8 mouse cellular contexts compared by ENCODE assay signal in genomic region chr9:123457603-123458002, GRCm38 (mm10). TPM values are rescaled to one million over a fixed set of nuclear protein-coding genes. Genes with fewer than 3 reads are reported as not detected.
DNase-seq lines count a peak whose midpoint lies in the region; ATAC-seq and TF ChIP-seq lines count a peak whose summit lies in the region.

No protein-coding gene starts in this region.

- no peaks in the 10 kb centered on the region for H3K27me3 ChIP-seq in heart, embryonic 12.5 days (replicated peaks)
- H3K27me3 ChIP-seq in heart, embryonic 10.5 days (ENCODE audit: insufficient read depth, poor library complexity, severe bottlenecking): peaks cover 4% of the 10 kb centered on the region; the same call in 1 of the 2 replicates
- no peaks in the 10 kb centered on the region for H3K27me3 ChIP-seq in Patski
- H3K27me3 ChIP-seq in embryonic facial prominence, embryonic 14.5 days (replicated peaks; ENCODE audit: control insufficient read depth, insufficient read depth, low read length): no peaks in the 10 kb centered on the region

- H3K4me2 ChIP-seq in heart, embryonic 12.5 days: no peak overlapping the region
- H3K4me2 ChIP-seq in embryonic facial prominence, embryonic 14.5 days (ENCODE audit: low read depth, low read length): no peak overlapping the region

- peak; percentile 64 for TF ChIP-seq CTCF in Patski (IDR thresholded peaks at IDR 0.05)

- H3K27ac ChIP-seq in heart, embryonic 12.5 days (ENCODE audit: poor library complexity, severe bottlenecking): peak overlapping the region; percentile 68
- no peak overlapping the region; the same call in 1 of the 2 replicates for H3K27ac ChIP-seq in heart, embryonic 10.5 days
- H3K27ac ChIP-seq in embryonic facial prominence, embryonic 14.5 days (replicated peaks; ENCODE audit: low read depth, low read length): 0 out of 2 replicates have a peak overlapping the region, but pooled peaks have one; percentile 19

- DNase-seq in heart, embryonic 10.5 days (ENCODE audit: low spot score): no peak
- no peak for DNase-seq in Patski (ENCODE audit: low read depth, low spot score)
- no peak for DNase-seq in embryonic facial prominence, embryonic 14.5 days (ENCODE audit: low spot score)
- DNase-seq in kidney, postnatal 4 days: peak; percentile 46 to 63
- no peak for DNase-seq in left cerebral cortex, adult 8-10 months (ENCODE audit: low spot score in 2 of 2)
- no peak for DNase-seq in spleen, adult 12 weeks (ENCODE audit: low spot score)
- DNase-seq in frontal cortex, postnatal 36 days (ENCODE audit: low spot score in 2 of 2): no peak

- no peaks in the 10 kb centered on the region for H3K9me3 ChIP-seq in heart, embryonic 12.5 days (replicated peaks)
- H3K9me3 ChIP-seq in heart, embryonic 10.5 days: peaks cover 3% of the 10 kb centered on the region; the same call in 1 of the 2 replicates
- H3K9me3 ChIP-seq in embryonic facial prominence, embryonic 14.5 days (ENCODE audit: control insufficient read depth, low read length): no peaks in the 10 kb centered on the region

- CTCF ChIA-PET in Patski (lab: Charles Lee): interaction anchor here (0.6 to 2.8 kb wide), 15 partner anchors 9 to 466 kb away, joined by 3 to 13 read pairs (median 5); partner anchors contain the start of gene Limd1

- H3K9ac ChIP-seq in heart, embryonic 12.5 days: no peak overlapping the region
- H3K9ac ChIP-seq in embryonic facial prominence, embryonic 14.5 days (ENCODE audit: low read depth, low read length): no peak overlapping the region

- in situ Hi-C loops in Patski (cut with MboI; ENCODE audit: low pct_unique_long_range_greater_than_20kb): no loop called here

- WGBS in heart, embryonic 12.5 days: 33% methylated on average over 2 of the region's 2 CpGs
- 53% methylated on average over 2 of the region's 2 CpGs for WGBS in heart, embryonic 10.5 days
- 50% methylated on average over 2 of the region's 2 CpGs for WGBS in embryonic facial prominence, embryonic 14.5 days

- H3K36me3 ChIP-seq in heart, embryonic 12.5 days: peaks cover 5% of the 10 kb centered on the region
- peaks cover 23% of the 10 kb centered on the region for H3K36me3 ChIP-seq in heart, embryonic 10.5 days
- peaks cover 22% of the 10 kb centered on the region; the same call in 1 of the 2 replicates for H3K36me3 ChIP-seq in embryonic facial prominence, embryonic 14.5 days (ENCODE audit: control insufficient read depth, insufficient read depth, low read length)

- POLR2A ChIA-PET in Patski (lab: Charles Lee): interaction anchor here (0.6 to 1.4 kb wide), 2 partner anchors 21 to 23 kb away, joined by 3 to 4 read pairs; partner anchors contain the start of gene Limd1

- H3K4me1 ChIP-seq in heart, embryonic 12.5 days (replicated peaks): peaks cover 17% of the 10 kb centered on the region
- H3K4me1 ChIP-seq in heart, embryonic 10.5 days: peaks cover 12% of the 10 kb centered on the region
- no peaks in the 10 kb centered on the region for H3K4me1 ChIP-seq in embryonic facial prominence, embryonic 14.5 days (ENCODE audit: control insufficient read depth, insufficient read depth, low read length)

- H3K4me3 ChIP-seq in heart, embryonic 12.5 days: no peak overlapping the region
- no peak overlapping the region for H3K4me3 ChIP-seq in heart, embryonic 10.5 days
- no peak overlapping the region for H3K4me3 ChIP-seq in embryonic facial prominence, embryonic 14.5 days (ENCODE audit: low read depth, low read length)

- no peak for ATAC-seq in heart, embryonic 12.5 days (ENCODE audit: insufficient number of reproducible peaks, low FRiP score)
- ATAC-seq in Patski: no peak
- no peak for ATAC-seq in embryonic facial prominence, embryonic 14.5 days (ENCODE audit: low read depth)

RNA-seq across cellular contexts. Expression of gene Limd1, which starts 20.9 kb away (rescaled TPM):
- 37.8 and 40.8 TPM in 2 replicates for polyA plus RNA-seq in heart, embryonic 12.5 days (2016; fragmentation: Nextera tagmentation; extraction: Ambion mirVana)
- polyA plus RNA-seq in heart, embryonic 10.5 days (2016; fragmentation: Nextera tagmentation; extraction: Ambion mirVana): 39.0 and 39.2 TPM in 2 replicates
- polyA plus RNA-seq in Patski (2021): 51.9 TPM
- 54.0 and 56.5 TPM in 2 replicates for polyA plus RNA-seq in embryonic facial prominence, embryonic 14.5 days (2014; fragmentation: Nextera tagmentation; extraction: Ambion mirVana)
- total RNA-seq in left cerebral cortex, adult 8-10 months (2022): 10 to 100 TPM in 1 of 4 experiments, 1 to 10 TPM in 3; 7.7 to 10.1 (median 8.0) TPM

Comparison
In these comparisons a context has a peak if more than half of its experiments do, and no peak if none do; other contexts are left out.
1. DNase-seq: peak in kidney, postnatal 4 days (2 of 2); none in heart, embryonic 10.5 days (single experiment), Patski (single experiment), embryonic facial prominence, embryonic 14.5 days (single experiment), left cerebral cortex, adult 8-10 months (0 of 2), spleen, adult 12 weeks (single experiment) and frontal cortex, postnatal 36 days (0 of 2).